Mouse (Mus musculus) embryo, embryonic 9.5 days (tissue): Measurements from ENCODE around the gene D13Ertd608e.
"Not testable (repeated sequence)": the region's sequence is repeated elsewhere in the genome, so short reads cannot be mapped to it uniquely, and the experiment has no call there.

Source experiments
- DNase-seq: peaks from one replicate; pipeline ENCODE4 v3.0.0-alpha.2; 2017; ENCODE audit errors: extremely low spot score

D13Ertd608e gene

DNA sequence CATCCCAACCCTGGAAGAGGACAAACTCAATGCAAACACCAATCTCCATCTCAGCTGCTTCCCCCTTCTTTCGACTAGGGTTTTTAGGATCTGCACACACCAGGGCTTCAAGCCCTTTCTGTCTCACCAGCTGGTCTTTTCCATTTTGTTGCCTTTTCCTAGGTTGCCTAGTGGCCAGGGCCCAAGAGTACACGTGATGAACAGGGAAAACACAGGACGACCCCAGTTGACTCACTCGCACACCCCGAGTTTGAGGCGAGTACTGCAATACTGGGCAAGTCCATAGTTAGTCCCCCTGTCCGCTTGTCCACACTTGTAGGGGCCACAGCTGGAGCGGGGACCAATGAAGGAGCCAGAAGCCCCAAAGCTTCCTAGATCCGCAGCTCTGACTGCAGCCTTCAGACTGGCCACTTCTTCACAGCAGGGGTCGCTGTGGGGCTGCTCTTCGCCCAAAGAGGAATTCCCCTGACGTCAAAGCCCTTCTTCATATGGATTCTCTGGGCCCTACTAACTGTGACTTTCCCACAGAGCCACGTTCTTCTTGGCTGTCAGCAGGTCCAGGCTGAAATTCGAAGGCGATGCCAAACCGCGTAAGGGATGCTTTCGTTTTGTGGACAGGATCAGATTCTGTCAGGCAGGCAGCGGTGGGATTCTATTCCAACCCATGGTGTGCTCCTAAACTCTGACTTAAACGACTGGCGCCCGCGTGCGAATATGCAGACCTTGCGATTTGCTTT lies at the start of gene D13Ertd608e:
Gene D13Ertd608e, plus strand, starts transcription at position 687 of the 737 bp plus-strand sequence.
- DNase-seq = not testable (repeated sequence)

DNA sequence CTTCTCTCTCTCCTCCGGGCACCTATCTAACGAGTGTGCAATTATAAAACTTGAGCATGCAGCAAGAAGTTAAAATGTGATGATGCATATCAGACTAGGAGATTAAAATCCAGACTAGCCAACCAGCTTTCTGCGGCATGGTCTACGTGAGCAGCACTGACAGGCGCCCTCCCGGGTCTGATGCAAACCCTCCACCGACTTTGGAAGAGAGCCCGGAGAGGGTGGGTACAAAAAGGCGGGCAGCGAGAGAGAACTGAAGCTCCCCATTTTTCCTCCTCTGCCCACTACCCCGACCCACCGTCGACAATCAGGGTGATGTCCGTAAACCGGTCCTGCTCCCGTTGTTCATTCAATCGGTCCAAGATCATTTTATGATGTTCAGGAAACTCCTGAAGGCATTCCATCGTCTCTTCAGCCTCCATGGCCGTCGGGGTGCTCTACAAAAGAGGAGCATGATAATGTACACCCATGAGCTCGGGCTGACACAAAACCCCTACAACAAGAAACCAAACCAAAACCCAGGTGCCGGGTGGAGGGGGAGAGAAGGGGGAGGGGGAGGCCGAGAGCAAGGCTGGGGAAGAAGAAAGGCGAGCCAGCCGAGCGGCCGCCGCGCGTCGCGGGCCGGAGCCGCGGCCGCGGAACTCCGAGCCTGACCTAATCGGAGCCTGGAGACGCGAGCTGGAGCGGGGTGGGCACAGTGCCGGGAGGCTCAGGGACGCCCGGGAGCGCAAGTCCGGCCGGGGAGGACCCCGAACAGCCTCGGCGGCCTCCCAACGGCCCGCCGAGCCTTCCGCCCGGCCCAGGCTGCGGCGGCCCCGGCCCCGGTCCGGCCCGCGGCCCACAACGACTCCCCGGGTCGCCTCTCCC lies 45.7 kb upstream of the D13Ertd608e start:
- DNase-seq = peak; percentile 31

DNA sequence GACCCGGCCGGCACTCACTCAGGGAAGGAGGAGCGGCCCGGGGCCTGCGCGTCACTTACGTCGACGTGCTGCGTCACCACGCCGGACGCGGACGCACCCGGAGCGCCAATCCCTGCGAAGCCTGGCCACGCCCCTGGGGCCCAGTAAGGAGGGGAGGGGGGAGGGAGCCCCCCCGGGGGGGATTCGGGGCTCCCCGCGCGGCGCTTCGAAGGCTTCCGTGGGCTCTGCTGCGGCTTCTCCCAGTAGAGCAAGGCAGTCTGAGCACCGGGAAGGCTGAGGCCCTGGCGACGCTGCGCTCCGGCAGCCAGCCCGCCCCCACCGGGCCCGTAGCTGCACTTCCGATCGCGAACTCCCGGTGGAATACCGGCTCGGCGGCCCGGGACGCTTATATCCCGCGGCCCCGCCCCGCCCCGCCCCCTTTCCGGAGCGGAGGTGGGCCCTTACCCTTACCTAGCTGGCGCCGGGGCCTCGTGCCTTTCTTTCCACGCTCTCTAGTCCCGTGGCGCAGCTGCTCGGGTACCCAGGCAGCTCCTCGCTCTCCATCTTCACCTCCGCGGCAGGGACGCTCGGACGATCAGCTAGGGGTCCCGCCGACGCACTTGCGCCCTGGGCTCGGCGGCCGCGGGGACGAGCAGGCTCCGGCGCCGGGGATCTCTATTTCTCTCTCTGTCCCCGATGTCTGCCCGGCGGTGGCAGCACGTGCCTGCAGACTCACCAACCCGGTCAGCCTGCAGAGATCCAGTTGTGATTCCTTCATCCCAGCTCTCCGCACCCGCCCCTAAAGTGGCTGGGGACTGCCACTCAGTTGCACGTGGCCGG lies 44.8 kb upstream of the D13Ertd608e start, which contains the start of gene Zfp131:
Gene Zfp131, minus strand, starts transcription at position 129 of the 819 bp plus-strand sequence.
- peak; percentile 94 for DNase-seq

DNA sequence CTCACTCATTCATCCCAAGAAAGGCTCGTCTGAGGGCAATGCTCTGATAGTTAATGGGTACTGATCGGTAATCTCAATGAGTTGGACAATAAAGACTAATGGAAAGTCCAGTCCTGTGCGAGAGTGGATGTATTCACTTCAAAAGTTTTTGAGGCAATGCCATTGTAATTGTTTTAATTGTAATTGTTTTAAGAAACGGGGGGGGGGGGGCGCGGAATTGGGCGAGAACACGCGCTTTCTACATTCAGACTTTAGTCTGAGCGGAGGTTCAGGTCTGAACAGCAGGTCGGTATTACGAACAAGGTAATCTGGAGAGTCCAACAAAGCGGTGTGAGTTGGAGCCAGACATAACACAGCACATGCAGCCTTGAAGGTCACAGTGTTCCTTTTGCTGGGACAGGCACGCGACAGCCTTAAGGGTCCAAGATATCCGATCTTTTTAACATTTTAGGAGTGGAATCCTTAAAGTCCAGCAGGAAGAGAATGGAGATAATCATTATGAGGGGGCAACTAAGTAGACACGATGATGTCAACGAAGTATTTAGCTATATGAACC lies 44.1 kb upstream of the D13Ertd608e start:
- DNase-seq = peak; percentile 48

DNA sequence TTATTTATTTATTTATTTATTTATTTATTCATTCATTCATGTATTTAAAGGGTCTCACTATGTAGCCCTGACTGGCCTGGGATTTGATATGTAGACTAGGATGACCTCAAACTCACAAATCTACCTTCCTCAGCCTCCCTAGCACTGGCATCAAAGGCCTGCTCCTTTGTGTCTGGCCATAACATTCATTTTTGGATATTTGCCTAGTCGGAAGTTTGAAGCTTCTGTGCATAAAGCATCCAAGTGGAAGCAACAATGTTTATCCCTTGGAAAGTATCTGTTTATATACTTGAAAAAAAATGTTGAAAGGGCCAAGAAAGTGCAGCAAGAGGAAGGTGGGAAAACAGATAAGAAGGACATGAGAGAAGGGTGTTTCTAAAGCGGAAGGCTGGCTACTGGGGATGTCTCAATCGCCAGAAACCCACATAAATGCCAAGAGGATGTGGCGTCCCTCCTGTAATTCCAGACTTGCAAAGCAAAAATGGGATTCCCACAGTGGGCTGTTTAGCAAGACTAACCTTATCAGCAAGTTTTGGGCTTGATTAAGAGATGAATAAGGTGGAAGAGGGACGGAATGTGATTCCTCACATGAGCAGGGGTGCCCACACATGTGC lies 42.9 kb upstream of the D13Ertd608e start:
- no peak for DNase-seq

DNA sequence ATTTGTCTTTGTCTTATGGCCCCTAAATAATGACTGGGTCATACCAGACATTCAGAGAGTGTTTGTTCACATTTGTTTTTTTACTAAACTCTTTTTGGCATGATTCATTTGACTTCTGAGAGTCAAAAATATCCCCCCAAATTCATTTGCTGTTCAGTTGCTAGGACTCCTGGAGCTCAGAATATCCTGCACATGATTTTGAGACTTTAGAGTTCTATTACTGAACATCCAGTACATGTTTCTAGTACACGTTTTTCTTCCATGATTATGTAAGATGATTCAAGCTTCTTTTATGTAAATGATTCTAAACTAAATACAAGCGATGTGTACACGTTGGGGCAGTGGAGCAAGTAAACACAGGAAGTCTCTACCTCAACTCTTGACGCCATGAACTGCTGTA lies 38.1 kb upstream of the D13Ertd608e start:
- no peak for DNase-seq

DNA sequence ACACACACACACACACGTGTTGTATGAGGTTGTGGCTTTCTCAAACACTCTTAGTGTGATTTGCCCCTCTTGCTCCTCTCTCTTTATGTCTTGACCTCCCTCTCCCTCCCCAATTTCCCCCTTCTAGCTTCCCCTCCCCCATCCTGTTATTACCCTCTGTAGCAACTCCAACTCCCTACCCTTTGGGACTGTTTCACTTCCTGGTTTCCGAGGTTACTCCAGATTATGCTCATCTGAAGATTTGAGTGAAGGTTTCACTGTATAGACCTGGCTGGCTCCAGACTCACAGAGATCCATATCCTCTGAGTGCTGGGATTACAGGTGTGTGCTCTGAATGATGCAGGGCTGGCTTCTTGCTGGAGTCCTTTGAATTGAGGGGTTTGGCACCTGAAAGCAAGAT lies 26.9 kb upstream of the D13Ertd608e start:
- DNase-seq = no peak

DNA sequence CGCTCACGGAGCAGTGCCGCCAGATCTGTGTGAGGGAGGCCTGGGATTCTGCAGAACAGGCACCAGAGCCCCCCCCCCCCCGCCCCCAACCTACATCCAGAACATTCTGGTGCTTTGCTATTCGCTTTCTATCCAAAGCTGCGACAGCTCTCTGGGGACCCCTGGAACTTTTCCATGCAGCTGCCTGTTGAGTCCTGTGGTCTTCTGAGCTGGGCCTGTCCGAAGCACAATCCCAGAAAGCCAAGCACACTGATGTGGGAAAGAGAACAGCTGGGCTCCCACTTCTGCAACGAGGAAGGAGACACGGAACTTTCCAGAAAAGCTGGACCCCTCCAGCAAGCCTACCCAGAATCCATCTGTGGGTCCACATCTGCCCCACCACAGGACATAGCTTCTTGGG lies 25.8 kb upstream of the D13Ertd608e start:
- no peak for DNase-seq

DNA sequence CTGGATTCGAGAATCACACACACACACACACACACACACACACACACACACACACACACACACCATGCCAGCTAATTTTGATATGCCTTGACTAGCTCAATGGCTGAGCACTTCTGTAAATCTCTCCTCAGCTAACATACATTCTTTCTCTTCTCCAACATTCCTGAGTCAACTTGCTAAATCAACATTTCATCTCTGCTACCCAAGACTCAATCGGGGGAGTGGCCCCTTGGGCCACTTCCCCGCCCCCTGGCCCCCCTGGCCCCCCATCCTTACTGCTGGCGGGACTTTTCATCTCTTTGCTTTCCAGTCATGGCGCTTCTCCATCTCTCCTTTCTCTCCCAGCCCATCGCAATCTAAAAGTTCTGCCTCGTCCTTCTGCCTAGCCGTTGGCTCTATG lies 19.0 kb upstream of the D13Ertd608e start:
- no peak for DNase-seq

DNA sequence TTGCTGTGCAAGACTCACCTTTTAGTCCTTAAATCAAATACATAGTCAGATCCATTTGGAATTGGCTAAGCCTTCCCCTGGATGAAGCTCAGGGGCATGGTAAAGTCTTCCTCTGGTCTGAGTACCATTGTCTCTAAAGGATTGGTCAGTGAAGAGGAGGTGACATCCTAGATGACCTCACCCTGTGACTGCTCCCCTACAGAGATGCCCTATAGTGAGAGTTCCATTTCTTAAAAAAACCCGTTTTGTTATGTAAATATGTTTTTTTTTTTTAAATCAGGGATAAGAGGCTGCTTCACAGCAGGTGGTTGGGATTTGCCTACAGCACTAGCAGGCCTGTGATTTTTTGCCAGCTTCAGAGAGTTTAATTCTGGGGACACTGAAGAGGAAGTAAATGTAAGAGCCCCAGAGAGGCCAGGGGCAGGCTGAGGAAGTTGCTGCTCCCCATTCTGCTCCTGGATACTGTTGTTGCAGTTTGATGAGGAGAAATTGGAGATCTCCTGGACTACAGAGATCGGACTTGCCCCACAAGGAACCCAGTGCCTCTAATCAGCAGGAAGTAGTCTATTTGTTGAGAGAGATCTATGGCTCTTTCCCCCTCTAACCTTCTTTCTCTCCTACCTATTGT lies 18.1 kb upstream of the D13Ertd608e start:
- DNase-seq = no peak

DNA sequence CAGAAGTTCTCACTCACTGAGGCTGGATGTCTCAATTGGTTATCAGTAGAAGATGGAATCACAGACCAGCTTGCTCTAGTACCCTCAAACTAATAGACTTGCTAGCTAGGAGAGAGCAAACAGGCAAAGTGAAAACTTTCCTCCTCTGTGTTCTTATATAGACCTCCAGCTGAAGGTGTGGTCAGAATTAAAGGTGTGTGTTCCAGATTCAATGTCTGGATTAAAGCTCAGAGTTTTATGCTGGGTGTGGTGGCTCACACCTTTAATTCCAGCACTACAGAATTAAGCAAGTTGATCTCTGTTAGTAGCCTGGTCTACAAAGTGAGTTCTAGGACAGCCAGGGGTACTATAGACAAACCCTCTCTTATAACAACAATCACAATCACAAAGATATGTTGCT lies 5.7 kb upstream of the D13Ertd608e start, which contains the start of gene AF067063:
Gene AF067063, minus strand, starts transcription at position 101 of the 400 bp plus-strand sequence.
- DNase-seq = not testable (repeated sequence)

DNA sequence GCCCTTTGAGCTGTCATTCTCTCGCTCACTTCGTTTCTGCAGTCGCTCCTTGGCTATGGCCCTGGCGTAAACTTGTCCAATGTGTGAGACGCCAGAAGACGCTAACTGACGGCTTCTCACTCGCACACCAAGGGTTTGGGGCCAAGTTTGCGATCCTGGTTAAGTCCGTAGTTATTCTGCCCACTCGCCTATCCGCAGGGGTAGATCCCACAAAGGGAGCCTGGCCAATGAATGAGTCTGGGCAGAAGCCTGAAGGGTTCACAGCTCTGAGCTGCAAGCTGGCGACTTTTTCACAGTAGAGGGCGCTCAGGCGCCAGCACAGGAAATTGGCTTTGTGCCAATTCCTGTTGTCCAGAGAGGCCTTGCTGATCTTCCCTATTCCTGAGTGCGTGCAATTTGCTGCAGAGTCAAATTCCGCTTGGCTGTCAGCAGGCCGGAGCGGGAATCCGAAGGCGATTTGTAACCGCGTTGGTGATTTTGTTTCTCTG lies 562 bp downstream of the D13Ertd608e start:
- peak; percentile 34 for DNase-seq

DNA sequence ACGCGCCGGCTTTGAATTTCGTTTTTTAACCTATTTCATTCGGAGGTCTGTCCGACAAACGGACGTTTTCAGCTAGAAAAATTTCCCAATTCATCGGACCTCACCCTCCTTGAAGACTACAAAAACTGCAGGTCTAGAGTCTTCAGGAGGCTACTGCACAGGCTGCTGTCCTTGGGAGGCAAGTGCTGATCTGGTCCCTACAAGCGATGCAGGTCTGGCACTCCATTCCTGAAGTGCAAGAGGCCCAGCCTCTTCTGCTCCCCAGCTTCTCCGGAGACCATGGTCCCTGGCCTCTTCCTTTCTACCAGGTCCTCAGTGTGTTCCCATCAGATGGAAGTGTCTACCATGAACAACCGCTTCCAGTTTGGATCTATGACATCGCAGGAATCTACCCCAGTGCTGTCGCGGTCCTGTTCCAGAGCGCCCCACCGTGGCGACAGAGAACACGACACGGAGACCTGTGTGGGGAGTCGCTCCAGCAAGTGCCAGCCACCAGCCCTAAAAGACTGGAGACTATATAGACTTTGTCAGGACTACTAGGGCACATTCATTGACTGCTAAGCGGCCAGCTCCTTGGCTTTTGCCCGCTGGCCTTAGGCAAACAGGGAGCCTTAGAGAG lies 2.0 kb downstream of the D13Ertd608e start:
- DNase-seq = peak; percentile 52

DNA sequence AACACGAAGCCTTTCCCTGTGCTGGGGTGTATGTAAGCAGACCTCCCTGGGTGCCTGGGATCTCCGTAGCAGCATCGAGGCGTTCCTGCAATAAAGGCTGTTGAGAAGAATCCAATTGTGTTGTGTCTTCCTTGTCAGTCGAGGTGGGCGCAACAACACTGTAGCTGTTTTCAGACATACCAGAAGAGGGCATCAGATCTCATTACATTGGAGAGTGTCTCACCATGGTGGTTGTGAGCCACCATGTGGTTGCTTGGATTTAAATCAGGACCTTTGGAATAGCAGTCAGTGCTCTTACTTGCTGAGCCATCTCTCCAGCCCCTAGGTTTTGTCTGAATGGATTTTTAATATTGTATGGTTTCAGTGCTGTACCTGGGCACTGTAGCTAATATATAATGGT lies 4.2 kb downstream of the D13Ertd608e start:
- not testable (repeated sequence) for DNase-seq

DNA sequence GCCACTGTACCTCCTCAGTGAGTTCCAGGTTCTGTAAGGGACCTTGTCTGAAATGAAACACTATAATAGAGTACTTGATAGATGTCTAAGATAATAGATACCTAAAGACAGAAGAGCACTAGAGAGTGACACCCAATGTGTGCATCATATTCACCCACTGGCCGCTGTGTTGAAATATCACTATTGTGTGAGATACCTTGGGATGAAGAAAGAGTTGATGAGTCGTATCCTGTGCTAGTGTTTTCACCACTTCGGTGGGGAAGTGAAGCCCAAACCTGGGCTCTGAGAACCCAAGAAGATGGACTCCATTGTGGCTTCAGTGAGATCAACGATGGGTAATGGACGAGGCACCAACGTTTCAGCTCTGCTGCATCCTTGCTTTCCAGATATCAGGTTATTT lies 26.6 kb downstream of the D13Ertd608e start:
- not testable (repeated sequence) for DNase-seq

DNA sequence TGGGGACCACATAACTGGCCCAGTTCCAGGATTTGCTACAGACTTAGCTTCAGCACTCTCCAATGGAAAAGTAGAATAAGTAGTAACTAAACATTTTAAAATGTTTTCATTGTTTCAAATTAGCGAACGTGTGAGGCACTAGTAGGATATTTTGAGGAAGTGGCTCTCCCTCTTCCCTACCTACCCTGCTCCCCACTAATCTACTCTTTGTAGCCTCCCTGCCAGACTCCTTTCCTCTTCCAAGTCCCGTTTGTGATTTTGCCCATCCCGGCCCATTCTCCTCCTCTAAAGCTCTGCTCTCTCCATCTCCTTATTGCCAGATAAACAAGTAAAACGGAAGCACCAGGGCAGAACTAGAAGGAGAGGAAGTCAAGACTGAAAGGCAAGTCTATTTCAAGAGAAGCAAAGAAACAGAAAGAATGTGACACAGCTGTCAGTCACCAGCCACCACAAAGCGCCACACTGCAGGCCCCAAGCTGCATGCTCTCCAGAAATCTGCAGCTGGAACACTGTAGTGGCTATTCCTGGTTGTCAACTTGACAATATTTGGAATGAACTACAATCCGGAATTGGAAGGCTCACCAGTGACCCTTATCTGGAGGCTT lies 28.7 kb downstream of the D13Ertd608e start:
- DNase-seq = not testable (repeated sequence)

DNA sequence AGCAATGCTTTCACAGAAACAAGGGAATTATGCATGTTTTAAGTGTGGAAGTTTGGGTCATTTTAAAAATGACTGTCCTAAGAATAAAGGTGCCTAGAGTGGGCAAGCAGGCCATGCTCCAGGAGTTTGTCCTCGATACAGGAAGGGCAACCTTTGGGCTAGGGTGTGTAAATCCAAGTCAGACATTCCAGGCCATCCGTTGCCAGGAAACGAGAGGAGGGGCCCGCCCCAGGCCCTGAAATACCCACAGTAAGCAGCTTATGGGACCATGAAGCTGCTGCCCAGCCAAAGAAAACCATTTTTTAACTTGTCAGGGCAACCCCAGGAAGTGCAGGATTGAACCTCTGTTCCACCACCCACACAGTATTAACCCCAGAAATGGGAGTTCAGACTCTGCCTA lies 51.1 kb downstream of the D13Ertd608e start:
- peak; percentile 20 for DNase-seq

DNA sequence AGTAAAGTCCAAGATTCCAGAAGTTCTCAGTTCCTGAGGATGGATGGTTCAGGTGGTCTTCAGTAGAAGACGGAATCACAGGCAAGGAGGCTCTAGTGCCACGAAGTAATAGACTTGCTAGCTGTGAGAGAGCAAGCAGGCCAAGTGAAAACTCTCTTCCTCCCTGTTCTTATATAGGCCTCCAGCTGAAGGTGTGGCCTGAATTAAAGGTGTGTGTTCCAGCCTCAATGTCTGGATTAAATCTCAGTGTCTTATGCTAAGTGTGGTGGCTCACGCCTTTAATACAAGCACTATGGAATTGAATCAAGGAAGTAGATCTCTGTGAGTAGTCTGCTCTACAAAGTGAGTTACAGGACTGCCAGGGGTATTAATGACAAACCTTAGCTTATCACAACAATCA lies 58.9 kb downstream of the D13Ertd608e start, which contains the start of gene Tcstv1:
Gene Tcstv1, minus strand, starts transcription at position 101 of the 400 bp plus-strand sequence.
- not testable (repeated sequence) for DNase-seq
